Mouse (Mus musculus) hindbrain, embryonic 15.5 days (tissue): Measurements from ENCODE around the gene Herpud1. TPM values are rescaled to one million over a fixed set of nuclear protein-coding genes. Genes with fewer than 3 reads are reported as not detected.
"Not testable (repeated sequence)": the region's sequence is repeated elsewhere in the genome, so short reads cannot be mapped to it uniquely, and the experiment has no call there.

ENCODE experiments used
- ATAC-seq: fragments of 200-750 bp; cut with Nextera tagmentation; 2 replicates; pipeline ENCODE4 v1.8.0; 2017; ENCODE audit warnings: low read depth, moderate number of reproducible peaks, moderate TSS enrichment; ENCODE audit not compliant: low FRiP score
- H3K27ac ChIP-seq: fragments of 300-500 bp; sonication (generic); replicated peaks from 2 replicates; pipeline ENCODE4 v1.5.1; 2015; ENCODE audit warnings: mild to moderate bottlenecking, inconsistent platforms
- H3K27me3 ChIP-seq: fragments of 300-500 bp; sonication (generic); 2 replicates; pipeline ENCODE4 v1.6.1; 2015; ENCODE audit warnings: control low read depth, inconsistent platforms
- H3K36me3 ChIP-seq: fragments of 300-500 bp; sonication (generic); 2 replicates; pipeline ENCODE4 v1.6.1; 2015; ENCODE audit warnings: control low read depth, inconsistent platforms
- H3K4me1 ChIP-seq: fragments of 300-500 bp; sonication (generic); replicated peaks from 2 replicates; pipeline ENCODE4 v1.6.1; 2015; ENCODE audit warnings: control low read depth, inconsistent platforms
- H3K4me2 ChIP-seq: fragments of 300-500 bp; sonication (generic); 2 replicates; pipeline ENCODE4 v1.6.1; 2015; ENCODE audit warnings: moderate library complexity, mild to moderate bottlenecking, inconsistent platforms
- H3K4me3 ChIP-seq: fragments of 300-500 bp; sonication (generic); 2 replicates; pipeline ENCODE4 v1.5.1; 2015; ENCODE audit warnings: mild to moderate bottlenecking, inconsistent platforms
- H3K9ac ChIP-seq: fragments of 300-500 bp; sonication (generic); 2 replicates; pipeline ENCODE4 v1.6.1; 2015; ENCODE audit warnings: inconsistent platforms
- H3K9me3 ChIP-seq: fragments of 300-500 bp; sonication (generic); 2 replicates; pipeline ENCODE4 v1.6.1; 2016; ENCODE audit warnings: control low read depth, inconsistent platforms
- WGBS: fragments of 180-500 bp; shearing (Covaris S2); methylation state at CpG from one replicate; pipeline ENCODE4 v1.1.7; 2015; 5-methylcytosine and 5-hydroxymethylcytosine counted together
- polyA plus RNA-seq: library from polyadenylated mRNA; unstranded; fragments of >200 nt; fragmentation: Nextera tagmentation; extraction: Ambion mirVana; gene quantifications from 2 replicates; pipeline ENCODE4 v1.2.1, GENCODE M21; 2015

Gene Herpud1
- polyA plus RNA-seq, 1 experiment from 2014 or later = 72.2 TPM

GRCm38 (mm10) chr8:94392648-94393047 is 6.4 kb downstream of the Herpud1 start:
- Histone ChIP-seq H3K36me3 (peaks cover 60% of the 10 kb centered on the region), H3K9me3 (no peaks in the 10 kb centered on the region), H3K4me1 (peaks cover 13% of the 10 kb centered on the region)

GRCm38 (mm10) chr8:94395851-94396540 is 9.8 kb downstream of the Herpud1 start:
- H3K36me3 ChIP-seq = peaks cover 45% of the 10 kb centered on the region
- H3K4me3 ChIP-seq = no peak overlapping the region
- H3K27ac ChIP-seq = no peak overlapping the region
- no peaks in the 10 kb centered on the region for H3K27me3 ChIP-seq
- ATAC-seq = no peak
- H3K4me1 ChIP-seq = no peaks in the 10 kb centered on the region
- H3K4me2 ChIP-seq = no peak overlapping the region
- H3K9ac ChIP-seq = no peak overlapping the region
- H3K9me3 ChIP-seq = no peaks in the 10 kb centered on the region
- 95% methylated on average over 6 of the region's 6 CpGs for WGBS

More at GRCm38 (mm10) chr8:94392648-94393047, 6.4 kb downstream of the Herpud1 start:
- Histone ChIP-seq H3K9ac (no peak overlapping the region), H3K27ac (no peak overlapping the region), H3K27me3 (no peaks in the 10 kb centered on the region), H3K4me3 (no peak overlapping the region), H3K4me2 (no peak overlapping the region)
- no peak for ATAC-seq
- WGBS = 80% methylated on average over 6 of the region's 6 CpGs

- Histone ChIP-seq H3K4me2 (no peak overlapping the region), H3K27me3 (no peaks in the 10 kb centered on the region), H3K36me3 (peaks cover 34% of the 10 kb centered on the region), H3K4me1 (no peaks in the 10 kb centered on the region), H3K9me3 (no peaks in the 10 kb centered on the region), H3K9ac (no peak overlapping the region), H3K4me3 (no peak overlapping the region), H3K27ac (no peak overlapping the region)
- no peak for ATAC-seq
- 67% methylated on average over 11 of the region's 11 CpGs for WGBS
Measured at GRCm38 (mm10) chr8:94396964-94397657, 10.9 kb downstream of the Herpud1 start.

- Histone ChIP-seq H3K36me3 (peaks cover 23% of the 10 kb centered on the region), H3K9ac (no peak overlapping the region), H3K9me3 (no peaks in the 10 kb centered on the region), H3K4me3 (no peak overlapping the region), H3K27ac (no peak overlapping the region), H3K4me2 (no peak overlapping the region), H3K27me3 (no peaks in the 10 kb centered on the region), H3K4me1 (no peaks in the 10 kb centered on the region)
- no peak for ATAC-seq
- WGBS = 80% methylated on average over 6 of the region's 6 CpGs
Measured at GRCm38 (mm10) chr8:94398587-94398986, 12.3 kb downstream of the Herpud1 start.

GRCm38 (mm10) chr8:94399361-94399953 is 13.2 kb downstream of the Herpud1 start:
- WGBS = 96% methylated on average over 3 of the region's 3 CpGs
- no peak for ATAC-seq
- H3K4me1 ChIP-seq = no peaks in the 10 kb centered on the region

GRCm38 (mm10) chr8:94399957-94400356 is 13.7 kb downstream of the Herpud1 start:
- not testable (repeated sequence) for H3K4me2 ChIP-seq, H3K27me3 ChIP-seq, H3K4me1 ChIP-seq, ATAC-seq, H3K9ac ChIP-seq, H3K9me3 ChIP-seq, H3K4me3 ChIP-seq, H3K27ac ChIP-seq, H3K36me3 ChIP-seq
- WGBS = 86% methylated on average over 2 of the region's 2 CpGs

More at GRCm38 (mm10) chr8:94399361-94399953, 13.2 kb downstream of the Herpud1 start:
- H3K4me3 ChIP-seq = no peak overlapping the region
- no peak overlapping the region for H3K27ac ChIP-seq
- no peaks in the 10 kb centered on the region for H3K27me3 ChIP-seq
- no peaks in the 10 kb centered on the region for H3K9me3 ChIP-seq
- no peak overlapping the region for H3K9ac ChIP-seq
- no peak overlapping the region for H3K4me2 ChIP-seq
- H3K36me3 ChIP-seq = peaks cover 15% of the 10 kb centered on the region

- H3K36me3 ChIP-seq = no peaks in the 10 kb centered on the region
- no peak for ATAC-seq
- H3K4me3 ChIP-seq = no peak overlapping the region
- no peak overlapping the region for H3K9ac ChIP-seq
- WGBS = 71% methylated on average over 8 of the region's 8 CpGs
- no peaks in the 10 kb centered on the region for H3K4me1 ChIP-seq
- H3K4me2 ChIP-seq = no peak overlapping the region
- H3K27ac ChIP-seq = no peak overlapping the region
- no peaks in the 10 kb centered on the region for H3K9me3 ChIP-seq
- H3K27me3 ChIP-seq = no peaks in the 10 kb centered on the region
Measured at GRCm38 (mm10) chr8:94408443-94409080, 22.3 kb downstream of the Herpud1 start.

GRCm38 (mm10) chr8:94409523-94409922 is 23.3 kb downstream of the Herpud1 start:
- no peak for ATAC-seq
- WGBS = 88% methylated on average over 7 of the region's 7 CpGs
- H3K9ac ChIP-seq = no peak overlapping the region
- no peaks in the 10 kb centered on the region for H3K4me1 ChIP-seq
- no peaks in the 10 kb centered on the region for H3K27me3 ChIP-seq
- H3K36me3 ChIP-seq = no peaks in the 10 kb centered on the region
- no peak overlapping the region for H3K4me3 ChIP-seq
- H3K27ac ChIP-seq = no peak overlapping the region
- no peaks in the 10 kb centered on the region for H3K9me3 ChIP-seq
- no peak overlapping the region for H3K4me2 ChIP-seq

GRCm38 (mm10) chr8:94412518-94412917 is 26.3 kb downstream of the Herpud1 start:
- no peak overlapping the region for H3K4me3 ChIP-seq
- H3K9ac ChIP-seq = no peak overlapping the region
- H3K27ac ChIP-seq = no peak overlapping the region
- 87% methylated on average over 6 of the region's 6 CpGs for WGBS
- H3K4me1 ChIP-seq = no peaks in the 10 kb centered on the region
- no peaks in the 10 kb centered on the region for H3K9me3 ChIP-seq
- H3K36me3 ChIP-seq = no peaks in the 10 kb centered on the region
- no peak for ATAC-seq
- no peaks in the 10 kb centered on the region for H3K27me3 ChIP-seq
- no peak overlapping the region for H3K4me2 ChIP-seq

- no peaks in the 10 kb centered on the region for H3K27me3 ChIP-seq
- no peak overlapping the region for H3K27ac ChIP-seq
- H3K9ac ChIP-seq = no peak overlapping the region
- no peaks in the 10 kb centered on the region for H3K9me3 ChIP-seq
- WGBS = 89% methylated on average over 6 of the region's 6 CpGs
- no peaks in the 10 kb centered on the region for H3K36me3 ChIP-seq
- H3K4me2 ChIP-seq = no peak overlapping the region
- no peaks in the 10 kb centered on the region for H3K4me1 ChIP-seq
- no peak for ATAC-seq
- H3K4me3 ChIP-seq = no peak overlapping the region
Measured at GRCm38 (mm10) chr8:94413509-94413908, 27.3 kb downstream of the Herpud1 start.

GRCm38 (mm10) chr8:94415218-94415617 is 29.0 kb downstream of the Herpud1 start:
- Histone ChIP-seq H3K4me2 (no peak overlapping the region), H3K36me3 (no peaks in the 10 kb centered on the region), H3K4me1 (no peaks in the 10 kb centered on the region), H3K9ac (no peak overlapping the region), H3K27me3 (no peaks in the 10 kb centered on the region), H3K27ac (no peak overlapping the region), H3K9me3 (no peaks in the 10 kb centered on the region), H3K4me3 (no peak overlapping the region)
- no peak for ATAC-seq
- 75% methylated on average over 2 of the region's 2 CpGs for WGBS

- no peak overlapping the region for H3K27ac ChIP-seq
- no peak overlapping the region for H3K4me2 ChIP-seq
- no peaks in the 10 kb centered on the region for H3K9me3 ChIP-seq
- no peak overlapping the region for H3K9ac ChIP-seq
- H3K4me1 ChIP-seq = no peaks in the 10 kb centered on the region
- no peak for ATAC-seq
- H3K36me3 ChIP-seq = no peaks in the 10 kb centered on the region
- H3K4me3 ChIP-seq = no peak overlapping the region
- no peaks in the 10 kb centered on the region for H3K27me3 ChIP-seq
- 81% methylated on average over 9 of the region's 9 CpGs for WGBS
Measured at GRCm38 (mm10) chr8:94418017-94418416, 31.8 kb downstream of the Herpud1 start.
